Mouse (Mus musculus) A20 (cell line): ENCODE data around the gene Dnajc25.

Experiments used
- DNase-seq: peaks from one replicate; pipeline ENCODE4 v3.0.0-alpha.2; 2011; ENCODE audit warnings: low read depth, low spot score

The Dnajc25 gene

GRCm38 (mm10) chr4:59069276-59069675 lies 74.4 kb downstream of the Dnajc25 start:
- DNase-seq: no peak
